ENCODE assay signal across 9 mouse cellular contexts in genomic region chr9:75312008-75312407, GRCm38 (mm10). TPM values are rescaled to one million over a fixed set of nuclear protein-coding genes. Genes with fewer than 3 reads are reported as not detected.
DNase-seq lines count a peak whose midpoint lies in the region; ATAC-seq and TF ChIP-seq lines count a peak whose summit lies in the region.
"Had no signal": no experiment of that assay in that cellular context is flagged by ENCODE, and none has a peak within 500 bp of the region (broad histone marks: within the 10 kb centered on the region; RNA-seq: fewer than 3 reads in every experiment).

No protein-coding gene starts in this region.

- no peaks in the 10 kb centered on the region for H3K9me3 ChIP-seq in kidney, embryonic 14.5 days (ENCODE audit: control insufficient read depth, low read length)
- no peaks in the 10 kb centered on the region for H3K9me3 ChIP-seq in embryonic facial prominence, embryonic 14.5 days (ENCODE audit: control insufficient read depth, low read length)
- no peaks in the 10 kb centered on the region for H3K9me3 ChIP-seq in liver, embryonic 14.5 days (ENCODE audit: control insufficient read depth, low read length)
- H3K9me3 ChIP-seq: stomach, embryonic 15.5 days had no signal

- no peak for TF ChIP-seq POLR2A in kidney, adult 2 months (IDR thresholded peaks at IDR 0.05; ENCODE audit: low read depth, low read length)

- no peaks in the 10 kb centered on the region for H3K27me3 ChIP-seq in kidney, adult 2 months (replicated peaks; ENCODE audit: control insufficient read depth, insufficient read depth, low read length)
- no peaks in the 10 kb centered on the region for H3K27me3 ChIP-seq in kidney, embryonic 14.5 days (ENCODE audit: control insufficient read depth, insufficient read depth, low read length)
- H3K27me3 ChIP-seq in embryonic facial prominence, embryonic 14.5 days (replicated peaks; ENCODE audit: control insufficient read depth, insufficient read depth, low read length), result no peaks in the 10 kb centered on the region
- H3K27me3 ChIP-seq in liver, embryonic 14.5 days (ENCODE audit: control insufficient read depth, insufficient read depth, low read length), result no peaks in the 10 kb centered on the region
- H3K27me3 ChIP-seq: stomach, embryonic 15.5 days had no signal

- no peak overlapping the region for H3K4me3 ChIP-seq in kidney, adult 2 months (ENCODE audit: insufficient read depth, low read depth, low read length)
- no peak overlapping the region for H3K4me3 ChIP-seq in kidney, embryonic 14.5 days (ENCODE audit: low read length)
- H3K4me3 ChIP-seq in embryonic facial prominence, embryonic 14.5 days (ENCODE audit: low read depth, low read length), result no peak overlapping the region
- H3K4me3 ChIP-seq in liver, embryonic 14.5 days (ENCODE audit: insufficient read depth in 1 of 2, low read depth in 2 of 2, low read length in 2 of 2), result no peak overlapping the region
- H3K4me3 ChIP-seq: stomach, embryonic 15.5 days had no signal

- TF ChIP-seq CTCF in kidney, adult 2 months (conservative IDR thresholded peaks at IDR 0.05; ENCODE audit: insufficient read depth, insufficient read length, low read depth, low read length), result peak; percentile 76
- peak; percentile 85 for TF ChIP-seq CTCF in liver, embryonic 14.5 days (IDR thresholded peaks at IDR 0.05; ENCODE audit: low read depth)

- H3K9ac ChIP-seq in kidney, embryonic 14.5 days (ENCODE audit: low read depth, low read length), result no peak overlapping the region
- H3K9ac ChIP-seq in embryonic facial prominence, embryonic 14.5 days (ENCODE audit: low read depth, low read length), result no peak overlapping the region
- no peak overlapping the region for H3K9ac ChIP-seq in liver, embryonic 14.5 days (replicated peaks)
- H3K9ac ChIP-seq: stomach, embryonic 15.5 days had no signal

- peak; percentile 72 for DNase-seq in kidney, adult 2 months
- peak; percentile 71 to 82 for DNase-seq in adrenal gland, postnatal 36 days
- DNase-seq in embryonic facial prominence, embryonic 14.5 days (ENCODE audit: low spot score), result peak; percentile 68
- peak; percentile 72 for DNase-seq in kidney, adult 9 months
- peak in 1 of 3 experiments; percentile 26 for DNase-seq in liver, embryonic 14.5 days (ENCODE audit: low read depth in 3 of 3, low spot score in 3 of 3)
- peak; percentile 70 for DNase-seq in right cerebral cortex, adult 18-20 months
- DNase-seq in urinary bladder, adult 2 months (ENCODE audit: low spot score), result peak; percentile 41

- no peak for ATAC-seq in kidney, embryonic 14.5 days (ENCODE audit: low FRiP score, low TSS enrichment)
- ATAC-seq in embryonic facial prominence, embryonic 14.5 days (ENCODE audit: low read depth), result no peak; the same call in 1 of the 2 replicates
- no peak for ATAC-seq in liver, embryonic 14.5 days (ENCODE audit: insufficient read depth)

- TF ChIP-seq EP300 in liver, embryonic 14.5 days (IDR thresholded peaks at IDR 0.05; ENCODE audit: low read depth), result no peak

- no peak overlapping the region for H3K27ac ChIP-seq in kidney, adult 2 months (ENCODE audit: insufficient read depth, low read depth, low read length)
- no peak overlapping the region for H3K27ac ChIP-seq in kidney, embryonic 14.5 days (ENCODE audit: low read depth, low read length)
- H3K27ac ChIP-seq in embryonic facial prominence, embryonic 14.5 days (replicated peaks; ENCODE audit: low read depth, low read length), result no peak overlapping the region
- no peak overlapping the region for H3K27ac ChIP-seq in liver, embryonic 14.5 days
- H3K27ac ChIP-seq: stomach, embryonic 15.5 days had no signal

- H3K4me1 ChIP-seq in kidney, adult 2 months (ENCODE audit: control insufficient read depth, insufficient read depth, low read length), result no peaks in the 10 kb centered on the region
- H3K4me1 ChIP-seq in kidney, embryonic 14.5 days (ENCODE audit: control insufficient read depth, insufficient read depth, low read length), result peaks cover 6% of the 10 kb centered on the region; the same call in 1 of the 2 replicates
- H3K4me1 ChIP-seq in embryonic facial prominence, embryonic 14.5 days (ENCODE audit: control insufficient read depth, insufficient read depth, low read length), result peaks cover 10% of the 10 kb centered on the region
- no peaks in the 10 kb centered on the region for H3K4me1 ChIP-seq in liver, embryonic 14.5 days (replicated peaks; ENCODE audit: control insufficient read depth in 2 of 2, insufficient read depth in 2 of 2, low read length in 1 of 2)

- H3K4me2 ChIP-seq in kidney, embryonic 14.5 days (replicated peaks; ENCODE audit: low read depth, low read length), result no peak overlapping the region
- no peak overlapping the region for H3K4me2 ChIP-seq in embryonic facial prominence, embryonic 14.5 days (ENCODE audit: low read depth, low read length)
- H3K4me2 ChIP-seq in liver, embryonic 14.5 days (ENCODE audit: low read depth), result no peak overlapping the region
- H3K4me2 ChIP-seq: stomach, embryonic 15.5 days had no signal

- no peaks in the 10 kb centered on the region for H3K36me3 ChIP-seq in kidney, adult 2 months (ENCODE audit: control insufficient read depth, insufficient read depth, low read length)
- no peaks in the 10 kb centered on the region for H3K36me3 ChIP-seq in kidney, embryonic 14.5 days (ENCODE audit: control insufficient read depth, insufficient read depth, low read length)
- no peaks in the 10 kb centered on the region for H3K36me3 ChIP-seq in embryonic facial prominence, embryonic 14.5 days (ENCODE audit: control insufficient read depth, insufficient read depth, low read length)
- H3K36me3 ChIP-seq in liver, embryonic 14.5 days (replicated peaks; ENCODE audit: control insufficient read depth, insufficient read depth, low read depth), result no peaks in the 10 kb centered on the region
- H3K36me3 ChIP-seq: stomach, embryonic 15.5 days had no signal

- 25% methylated on average over 4 of the region's 4 CpGs for WGBS in kidney, adult 2 months
- WGBS in kidney, embryonic 14.5 days, result 26% methylated on average over 4 of the region's 4 CpGs
- 24% methylated on average over 4 of the region's 4 CpGs for WGBS in embryonic facial prominence, embryonic 14.5 days
- WGBS in liver, embryonic 14.5 days (ENCODE audit: insufficient replicate concordance), result 15% methylated on average over 4 of the region's 4 CpGs

RNA-seq across cellular contexts. Expression of gene Gnb5, which starts 5.9 kb away (rescaled TPM):
- polyA plus RNA-seq in kidney, adult 2 months (2012; rRNA removed), result 18.0 and 18.1 TPM in 2 replicates
- polyA plus RNA-seq in kidney, embryonic 14.5 days (2014; fragmentation: Nextera tagmentation; extraction: Ambion mirVana), result 22.1 and 27.9 TPM in 2 replicates
- total RNA-seq in adrenal gland, postnatal 36 days (2021), result 10 to 100 TPM; 48.8 to 52.4 TPM
- 30.3 and 31.1 TPM in 2 replicates for polyA plus RNA-seq in embryonic facial prominence, embryonic 14.5 days (2014; fragmentation: Nextera tagmentation; extraction: Ambion mirVana)
- polyA plus RNA-seq in liver, embryonic 14.5 days (2012; rRNA removed), result 0.89 and 1.1 TPM in 2 replicates
- polyA plus RNA-seq in liver, embryonic 14.5 days (2014; fragmentation: Nextera tagmentation; extraction: Ambion mirVana), result 1.2 TPM in 2 replicates
- 17.6 and 20.6 TPM in 2 replicates for polyA plus RNA-seq in urinary bladder, adult 2 months (2012; rRNA removed)

RNA-seq across cellular contexts. Expression of gene Bcl2l10, which starts 35.5 kb away (rescaled TPM):
- polyA plus RNA-seq in kidney, adult 2 months (2012; rRNA removed), result 0.06 TPM in 1 of 2 replicates, not detected in the other
- not detected in 2 replicates for polyA plus RNA-seq in kidney, embryonic 14.5 days (2014; fragmentation: Nextera tagmentation; extraction: Ambion mirVana)
- total RNA-seq in adrenal gland, postnatal 36 days (2021), result under 1 TPM in 1 of 2 experiments, not detected in 1; 0.83 TPM
- not detected in 2 replicates for polyA plus RNA-seq in embryonic facial prominence, embryonic 14.5 days (2014; fragmentation: Nextera tagmentation; extraction: Ambion mirVana)
- not detected in 2 replicates for polyA plus RNA-seq in liver, embryonic 14.5 days (2012; rRNA removed)
- not detected in 2 replicates for polyA plus RNA-seq in liver, embryonic 14.5 days (2014; fragmentation: Nextera tagmentation; extraction: Ambion mirVana)
- 0.06 and 0.12 TPM in 2 replicates for polyA plus RNA-seq in urinary bladder, adult 2 months (2012; rRNA removed)
- polyA plus RNA-seq: stomach, embryonic 15.5 days had no signal
